Mouse (Mus musculus): ENCODE data around the gene Tob2.

Gene Tob2

GRCm38 (mm10) chr15:81838554-81839235 lies 19.9 kb downstream of the Tob2 start:
- in situ Hi-C loops (cut with MboI) = no loop called here

GRCm38 (mm10) chr15:81836966-81837920 lies 21.4 kb downstream of the Tob2 start:
- in situ Hi-C loops (cut with MboI) = no loop called here

GRCm38 (mm10) chr15:81836124-81836821 lies 22.3 kb downstream of the Tob2 start:
- in situ Hi-C loops (cut with MboI) = no loop called here

- in situ Hi-C loops (cut with MboI) = no loop called here
Measured at GRCm38 (mm10) chr15:81835007-81835880, 23.4 kb downstream of the Tob2 start.

GRCm38 (mm10) chr15:81834171-81834841 lies 24.3 kb downstream of the Tob2 start:
- in situ Hi-C loops (cut with MboI) = loop anchor here (5.0 kb wide), 1 partner anchor 83 kb away; no protein-coding TSS in a partner anchor

- in situ Hi-C loops (cut with MboI) = loop anchor here (5.0 kb wide), 1 partner anchor 84 kb away; no protein-coding TSS in a partner anchor
Measured at GRCm38 (mm10) chr15:81833481-81833880, 25.1 kb downstream of the Tob2 start.

GRCm38 (mm10) chr15:81832219-81832618 lies 26.4 kb downstream of the Tob2 start:
- in situ Hi-C loops (cut with MboI) = loop anchor here (5.0 kb wide), 1 partner anchor 85 kb away; no protein-coding TSS in a partner anchor

- in situ Hi-C loops (cut with MboI) = loop anchor here (5.0 kb wide), 1 partner anchor 86 kb away; no protein-coding TSS in a partner anchor
Measured at GRCm38 (mm10) chr15:81831136-81831825, 27.3 kb downstream of the Tob2 start.

GRCm38 (mm10) chr15:81830530-81830929 lies 28.1 kb downstream of the Tob2 start:
- in situ Hi-C loops (cut with MboI) = loop anchor here (5.0 kb wide), 1 partner anchor 87 kb away; no protein-coding TSS in a partner anchor

- in situ Hi-C loops (cut with MboI) = no loop called here
Measured at GRCm38 (mm10) chr15:81829208-81829580, 29.4 kb downstream of the Tob2 start.

- in situ Hi-C loops (cut with MboI) = no loop called here
Measured at GRCm38 (mm10) chr15:81828426-81829207, 30.0 kb downstream of the Tob2 start.

- in situ Hi-C loops (cut with MboI) = no loop called here
Measured at GRCm38 (mm10) chr15:81824832-81825231, 33.8 kb downstream of the Tob2 start.

GRCm38 (mm10) chr15:81822631-81823030 lies 36.0 kb downstream of the Tob2 start:
- in situ Hi-C loops (cut with MboI) = no loop called here

GRCm38 (mm10) chr15:81818404-81818803 lies 40.2 kb downstream of the Tob2 start:
- in situ Hi-C loops (cut with MboI) = no loop called here

- in situ Hi-C loops (cut with MboI) = no loop called here
Measured at GRCm38 (mm10) chr15:81814716-81815370, 43.8 kb downstream of the Tob2 start.

- in situ Hi-C loops (cut with MboI) = no loop called here
Measured at GRCm38 (mm10) chr15:81813986-81814705, 44.5 kb downstream of the Tob2 start.

GRCm38 (mm10) chr15:81812696-81813631 lies 45.6 kb downstream of the Tob2 start:
- in situ Hi-C loops (cut with MboI) = no loop called here
